Mouse (Mus musculus): ENCODE data around the gene Chchd2. TPM values are rescaled to one million over a fixed set of nuclear protein-coding genes. Genes with fewer than 3 reads are reported as not detected.

Chchd2 gene
- polyA plus RNA-seq, 1 experiment from 2014 or later = 800 TPM

Other genes with a start within 250 kb of the Chchd2 start
- gene Zfp11, start 217.4 kb downstream of the Chchd2 start, polyA plus RNA-seq (2015; fragmentation: Nextera tagmentation; extraction: Ambion mirVana) = 4.1 and 4.3 TPM in 2 replicates
- gene Sept14, start 179.0 kb downstream of the Chchd2 start, polyA plus RNA-seq (2015; fragmentation: Nextera tagmentation; extraction: Ambion mirVana) = not detected in 2 replicates
- gene Mrps17, start 172.0 kb downstream of the Chchd2 start, polyA plus RNA-seq (2015; fragmentation: Nextera tagmentation; extraction: Ambion mirVana) = 160 and 174 TPM in 2 replicates
- gene Nipsnap2, start 162.4 kb downstream of the Chchd2 start, polyA plus RNA-seq (2015; fragmentation: Nextera tagmentation; extraction: Ambion mirVana) = 86.3 and 103 TPM in 2 replicates
- 43.4 and 46.6 TPM in 2 replicates for gene Psph, start 100.0 kb downstream of the Chchd2 start, polyA plus RNA-seq (2015; fragmentation: Nextera tagmentation; extraction: Ambion mirVana)
- 43.4 and 47.0 TPM in 2 replicates for gene Sumf2, start 40.5 kb downstream of the Chchd2 start, polyA plus RNA-seq (2015; fragmentation: Nextera tagmentation; extraction: Ambion mirVana)
- gene Zbed5, start 8.3 kb upstream of the Chchd2 start, polyA plus RNA-seq (2015; fragmentation: Nextera tagmentation; extraction: Ambion mirVana) = 2.4 and 3.7 TPM in 2 replicates
- gene Phkg1, start 11.1 kb upstream of the Chchd2 start, polyA plus RNA-seq (2015; fragmentation: Nextera tagmentation; extraction: Ambion mirVana) = 0.11 and 0.41 TPM in 2 replicates
- 2.7 and 2.9 TPM in 2 replicates for gene Nupr1l, start 21.1 kb upstream of the Chchd2 start, polyA plus RNA-seq (2015; fragmentation: Nextera tagmentation; extraction: Ambion mirVana)
- 19.2 TPM in 2 replicates for gene Vkorc1l1, start 54.5 kb upstream of the Chchd2 start, polyA plus RNA-seq (2015; fragmentation: Nextera tagmentation; extraction: Ambion mirVana)
- gene Gusb, start 115.6 kb upstream of the Chchd2 start, polyA plus RNA-seq (2015; fragmentation: Nextera tagmentation; extraction: Ambion mirVana) = 66.0 and 71.7 TPM in 2 replicates
- gene Asl, start 141.8 kb upstream of the Chchd2 start, polyA plus RNA-seq (2015; fragmentation: Nextera tagmentation; extraction: Ambion mirVana) = 46.5 and 47.8 TPM in 2 replicates
- 32.1 and 33.1 TPM in 2 replicates for gene Crcp, start 141.8 kb upstream of the Chchd2 start, polyA plus RNA-seq (2015; fragmentation: Nextera tagmentation; extraction: Ambion mirVana)
- 68.7 and 76.4 TPM in 2 replicates for gene Tpst1, start 185.9 kb upstream of the Chchd2 start, polyA plus RNA-seq (2015; fragmentation: Nextera tagmentation; extraction: Ambion mirVana)